Mouse (Mus musculus) neutrophil, adult 5-6 weeks (primary cell): ENCODE results near the gene Agk. TPM values are rescaled to one million over a fixed set of nuclear protein-coding genes. Genes with fewer than 3 reads are reported as not detected.
A peak's percentile ranks its signal among the peaks of the same experiment; 100 is the strongest.

ENCODE experiments used
- ATAC-seq: fragments of 151-379, 151-347 bp; 2 replicates; pipeline ENCODE4 v1.8.0; 2017; ENCODE audit warnings: mild to moderate bottlenecking, moderate TSS enrichment; ENCODE audit not compliant: insufficient number of reproducible peaks, poor library complexity, low FRiP score, severe bottlenecking; ENCODE audit errors: extremely low read depth
- total RNA-seq: library from RNA; stranded (forward); fragments of 200-1000 nt; gene quantifications from 2 replicates; pipeline ENCODE4 v1.2.3, GENCODE M21; 2017

The Agk gene
- total RNA-seq, 1 experiment from 2014 or later: 19.7 TPM

GRCm38 (mm10) chr6:40435151-40436046 lies 110.4 kb downstream of the Agk start:
- ATAC-seq: peak; percentile 14; the same call in 1 of the 2 replicates

- ATAC-seq: peak; percentile 62
Measured at GRCm38 (mm10) chr6:40436047-40436483, 111.1 kb downstream of the Agk start, which contains the start of gene E330009J07Rik. Gene E330009J07Rik, minus strand, starts transcription at chr6:40436135.

DNA sequence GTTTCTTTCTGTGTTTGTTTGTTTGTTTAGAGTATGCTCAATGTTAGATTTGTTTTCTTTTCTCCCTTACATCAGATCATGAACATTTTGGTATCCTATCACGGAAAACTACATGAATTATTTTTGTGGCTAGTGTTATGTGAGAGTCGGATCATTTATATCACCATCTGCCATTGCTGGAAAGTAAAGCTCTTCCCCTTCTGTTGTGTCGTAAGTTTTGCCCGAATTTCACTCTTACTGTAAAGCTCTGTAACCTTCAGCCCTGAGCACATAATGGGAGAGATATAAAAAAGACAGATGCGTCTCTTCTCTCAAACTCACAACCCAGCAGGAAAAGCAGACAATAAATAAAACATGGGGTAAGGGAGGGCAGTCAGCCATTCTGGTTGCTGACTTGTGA lies 114.0 kb downstream of the Agk start, which contains the start of gene Wee2:
Gene Wee2 (plus strand): TSS at position 153 of the 400 bp plus-strand sequence.
- ATAC-seq: no peak

DNA sequence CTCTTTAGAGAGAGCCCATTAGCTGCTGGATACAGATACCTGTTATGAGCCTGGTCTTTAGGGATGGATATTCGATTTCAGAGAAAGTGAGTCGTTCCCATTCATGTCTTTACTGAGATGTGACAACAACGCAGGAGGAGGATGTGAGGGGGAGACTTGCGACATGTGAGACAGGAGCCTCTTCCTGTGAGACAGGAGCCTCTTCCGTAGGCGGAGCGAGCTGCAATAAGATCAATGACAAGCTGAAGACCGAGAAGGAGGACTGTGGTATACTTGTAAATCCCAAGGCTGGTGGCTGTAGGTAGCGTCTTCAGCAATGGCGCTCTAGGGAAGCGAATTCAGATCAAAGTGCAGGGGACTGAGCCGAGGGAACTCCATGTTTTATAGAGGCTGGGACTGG lies 114.8 kb downstream of the Agk start:
- peak; percentile 25; the same call in 1 of the 2 replicates for ATAC-seq

GRCm38 (mm10) chr6:40441276-40441675 lies 116.3 kb downstream of the Agk start:
- no peak for ATAC-seq

GRCm38 (mm10) chr6:40441755-40442154 lies 116.8 kb downstream of the Agk start:
- peak; percentile 31; the same call in 1 of the 2 replicates for ATAC-seq

DNA sequence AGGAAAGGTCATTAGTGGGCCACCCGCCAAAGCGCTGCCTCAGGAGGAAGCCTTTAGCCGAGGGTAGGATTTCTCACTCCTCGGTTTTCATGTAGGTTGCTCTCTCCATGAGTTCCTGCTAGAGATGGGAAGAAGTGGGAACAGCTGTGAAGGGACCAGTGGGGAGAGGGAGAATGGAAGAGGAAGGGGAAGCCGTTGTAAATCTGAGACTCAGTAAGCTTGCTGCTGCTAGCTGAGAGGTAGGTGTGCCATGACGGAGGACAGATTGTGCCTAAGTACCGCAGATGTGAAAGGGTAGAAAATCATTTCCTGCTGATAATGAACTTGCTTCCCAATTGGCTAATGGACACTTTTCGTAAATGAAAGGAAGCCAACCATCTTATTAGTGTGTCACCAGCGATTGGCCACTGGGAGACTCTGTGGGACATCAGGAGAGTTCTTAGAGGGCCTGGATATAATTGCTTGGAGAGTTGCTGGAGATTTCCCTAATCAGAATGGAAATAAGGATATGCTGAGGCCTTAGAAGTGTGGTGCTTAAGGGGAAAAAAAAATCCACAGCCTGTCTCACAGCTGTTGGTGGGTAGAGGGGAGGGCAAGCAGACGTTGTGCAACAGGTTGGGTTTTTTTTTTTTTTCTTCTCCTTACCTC lies 118.4 kb downstream of the Agk start:
- ATAC-seq: no peak

Other genes with a start within 250 kb of the Agk start
- 16.8 and 18.5 TPM in 2 replicates for gene E330009J07Rik, start 111.0 kb downstream of the Agk start, total RNA-seq
- gene Wee2, start 113.9 kb downstream of the Agk start, total RNA-seq: not detected in 2 replicates
- 68.6 and 69.5 TPM in 2 replicates for gene Ssbp1, start 146.2 kb downstream of the Agk start, total RNA-seq
- 0.58 and 0.74 TPM in 2 replicates for gene Tas2r137, start 166.1 kb downstream of the Agk start, total RNA-seq
- not detected in 2 replicates for gene Tas2r108, start 168.4 kb downstream of the Agk start, total RNA-seq
- gene Prss37, start 194.3 kb downstream of the Agk start, total RNA-seq: not detected in 2 replicates
- gene Olfr461, start 229.9 kb downstream of the Agk start, total RNA-seq: not detected in 2 replicates
- not detected in 2 replicates for gene Olfr460, start 244.3 kb downstream of the Agk start, total RNA-seq